Mouse (Mus musculus) liver, embryonic 14.5 days (tissue): ENCODE results near the gene Klhl13. TPM values are rescaled to one million over a fixed set of nuclear protein-coding genes. Genes with fewer than 3 reads are reported as not detected.

Source experiments
- ATAC-seq: fragments of 200-750 bp; cut with Nextera tagmentation; 2 replicates; pipeline ENCODE4 v1.8.0; 2017; ENCODE audit warnings: moderate number of reproducible peaks, mild to moderate bottlenecking, moderate library complexity; ENCODE audit not compliant: insufficient read depth
- DNase-seq, 3 experiments: peaks; one replicate each; pipeline ENCODE4 v3.0.0-alpha.2; 2012 to 2013; ENCODE audit warnings: low read depth in 3 of 3, low spot score in 3 of 3
- H3K27ac ChIP-seq: fragments of 300-500 bp; sonication (generic); 2 replicates; pipeline ENCODE4 v1.5.1; 2014; ENCODE audit warnings: moderate library complexity, mild to moderate bottlenecking, control low read depth, inconsistent platforms
- H3K27me3 ChIP-seq: fragments of 300-500 bp; sonication (generic); 2 replicates; pipeline ENCODE4 v1.6.1; 2014; ENCODE audit warnings: mild to moderate bottlenecking, low read length, moderate library complexity; ENCODE audit not compliant: control insufficient read depth, insufficient read depth
- H3K36me3 ChIP-seq: fragments of 300-500 bp; sonication (generic); replicated peaks from 2 replicates; pipeline ENCODE4 v1.6.1; 2014; ENCODE audit warnings: low read depth; ENCODE audit not compliant: control insufficient read depth, insufficient read depth
- H3K4me1 ChIP-seq, 2 experiments: fragments of 200-500 bp in 1 of 2; fragments of 300-500 bp in 1 of 2; sonication (generic) in 1 of 2; replicated peaks; 2 replicates each; pipeline ENCODE4 v1.6.1; 2012 to 2014; ENCODE audit warnings: antibody characterized with exemption in 1 of 2, inconsistent platforms in 1 of 2, low read length in 1 of 2; ENCODE audit not compliant: control insufficient read depth in 2 of 2, insufficient read depth in 2 of 2
- H3K4me2 ChIP-seq: fragments of 300-500 bp; sonication (generic); 2 replicates; pipeline ENCODE4 v1.6.1; 2014; ENCODE audit warnings: low read depth, mild to moderate bottlenecking, control low read depth, moderate library complexity
- H3K4me3 ChIP-seq, 2 experiments: fragments of 200-500 bp in 1 of 2; fragments of 300-500 bp in 1 of 2; sonication (generic) in 1 of 2; 2 replicates each; pipeline ENCODE4 v1.5.1; 2012 to 2014; ENCODE audit warnings: low read depth in 2 of 2, low read length in 2 of 2, mild to moderate bottlenecking in 2 of 2, control low read depth in 1 of 2, inconsistent platforms in 1 of 2, moderate library complexity in 1 of 2; ENCODE audit not compliant: insufficient read depth in 1 of 2
- H3K9ac ChIP-seq: fragments of 300-500 bp; sonication (generic); replicated peaks from 2 replicates; pipeline ENCODE4 v1.6.1; 2014; ENCODE audit warnings: mild to moderate bottlenecking, control low read depth, moderate library complexity
- H3K9me3 ChIP-seq: fragments of 300-500 bp; sonication (generic); 2 replicates; pipeline ENCODE4 v1.6.1; 2016; ENCODE audit warnings: low read length, mixed read lengths; ENCODE audit not compliant: control insufficient read depth
- CTCF ChIP-seq: IDR thresholded peaks from 2 replicates; pipeline ENCODE4 v1.5.1; 2016; ENCODE audit warnings: antibody characterized with exemption, low read depth, control low read depth
- EP300 ChIP-seq: IDR thresholded peaks from 2 replicates; pipeline ENCODE4 v1.6.1; 2016; ENCODE audit warnings: antibody characterized with exemption, low read depth
- WGBS: fragments of 180-500 bp; shearing (Covaris S2); extraction: QIAGEN DNeasy Blood & Tissue Kit; methylation state at CpG from one replicate; pipeline ENCODE4 v1.1.7; 2014; ENCODE audit not compliant: insufficient replicate concordance; 5-methylcytosine and 5-hydroxymethylcytosine counted together
- polyA plus RNA-seq, 2 experiments: library from polyadenylated mRNA; depleted of rRNA in 1 of 2; stranded (reverse) in 1 of 2; unstranded in 1 of 2; fragments of >200 nt; fragmentation: Nextera tagmentation in 1 of 2; extraction: Ambion mirVana in 1 of 2; gene quantifications; 2 replicates each; pipeline versions ENCODE4 v1.2.1 to v1.2.3; 2012 to 2014

The Klhl13 gene
- polyA plus RNA-seq (2012; rRNA removed) (2.1 and 2.8 TPM in 2 replicates), polyA plus RNA-seq (2014; fragmentation: Nextera tagmentation; extraction: Ambion mirVana) (5.6 and 7.8 TPM in 2 replicates)

- DNase-seq (no peak), ATAC-seq (peak; percentile 65; the same call in 1 of the 2 replicates)
- Histone ChIP-seq H3K9me3 (no peaks in the 10 kb centered on the region), H3K36me3 (no peaks in the 10 kb centered on the region), H3K4me2 (peak within 1 kb of the TSS; percentile 37), H3K4me1 (no peaks in the 10 kb centered on the region), H3K9ac (no peak within 1 kb of the TSS), H3K27me3 (no peaks in the 10 kb centered on the region), H3K27ac (no peak within 1 kb of the TSS), H3K4me3 (peak within 1 kb of the TSS; percentile 46 to 59)
- TF ChIP-seq CTCF (no peak), EP300 (no peak)
- WGBS: 9% methylated on average over 31 of the region's 45 CpGs
Observed at GRCm38 (mm10) chrX:23364514-23365381, at the start of gene Klhl13. Gene Klhl13 (minus strand): TSS chrX:23365082.

- DNase-seq (no peak), ATAC-seq (no peak)
- WGBS: 41% methylated on average over 4 of the region's 4 CpGs
- no peaks in the 10 kb centered on the region for H3K4me1 ChIP-seq
- H3K27me3 ChIP-seq: no peaks in the 10 kb centered on the region
- H3K9me3 ChIP-seq: no peaks in the 10 kb centered on the region
- TF ChIP-seq CTCF (no peak), EP300 (no peak)
- H3K27ac ChIP-seq: no peak overlapping the region
- H3K9ac ChIP-seq: no peak overlapping the region
- no peaks in the 10 kb centered on the region for H3K36me3 ChIP-seq
- no peak overlapping the region for H3K4me3 ChIP-seq
- H3K4me2 ChIP-seq: no peak overlapping the region
Observed at GRCm38 (mm10) chrX:23409296-23410149, 44.6 kb upstream of the Klhl13 start.

GRCm38 (mm10) chrX:23388716-23389115, 23.8 kb upstream of the Klhl13 start:
- no peak for ATAC-seq
- H3K27me3 ChIP-seq: no peaks in the 10 kb centered on the region
- no peak overlapping the region for H3K9ac ChIP-seq
- H3K4me2 ChIP-seq: no peak overlapping the region
- DNase-seq: no peak
- H3K4me3 ChIP-seq: no peak overlapping the region
- WGBS: 34% methylated on average over 4 of the region's 4 CpGs
- no peak for TF ChIP-seq EP300
- TF ChIP-seq CTCF: no peak
- no peaks in the 10 kb centered on the region for H3K36me3 ChIP-seq
- no peak overlapping the region for H3K27ac ChIP-seq
- H3K4me1 ChIP-seq: no peaks in the 10 kb centered on the region
- no peaks in the 10 kb centered on the region for H3K9me3 ChIP-seq

GRCm38 (mm10) chrX:23363441-23363840, 1.4 kb downstream of the Klhl13 start:
- Histone ChIP-seq H3K4me1 (no peaks in the 10 kb centered on the region), H3K36me3 (no peaks in the 10 kb centered on the region), H3K4me3 (no peak overlapping the region), H3K27me3 (no peaks in the 10 kb centered on the region), H3K9ac (no peak overlapping the region), H3K4me2 (no peak overlapping the region), H3K9me3 (no peaks in the 10 kb centered on the region), H3K27ac (no peak overlapping the region)
- TF ChIP-seq EP300: no peak
- TF ChIP-seq CTCF: no peak
- ATAC-seq (no peak), DNase-seq (no peak)
- WGBS: 60% methylated on average over 6 of the region's 6 CpGs

- no peak for DNase-seq
- Histone ChIP-seq H3K9ac (no peak overlapping the region), H3K36me3 (no peaks in the 10 kb centered on the region), H3K4me2 (no peak overlapping the region), H3K27ac (no peak overlapping the region), H3K27me3 (no peaks in the 10 kb centered on the region), H3K4me3 (no peak overlapping the region), H3K4me1 (no peaks in the 10 kb centered on the region), H3K9me3 (no peaks in the 10 kb centered on the region)
- no peak for TF ChIP-seq EP300
- TF ChIP-seq CTCF: no peak
- WGBS: 55% methylated on average over 3 of the region's 3 CpGs
- no peak for ATAC-seq
Observed at GRCm38 (mm10) chrX:23360446-23360845, 4.4 kb downstream of the Klhl13 start.
